28 mouse cellular contexts compared by ENCODE assay signal in the genomic region with DNA sequence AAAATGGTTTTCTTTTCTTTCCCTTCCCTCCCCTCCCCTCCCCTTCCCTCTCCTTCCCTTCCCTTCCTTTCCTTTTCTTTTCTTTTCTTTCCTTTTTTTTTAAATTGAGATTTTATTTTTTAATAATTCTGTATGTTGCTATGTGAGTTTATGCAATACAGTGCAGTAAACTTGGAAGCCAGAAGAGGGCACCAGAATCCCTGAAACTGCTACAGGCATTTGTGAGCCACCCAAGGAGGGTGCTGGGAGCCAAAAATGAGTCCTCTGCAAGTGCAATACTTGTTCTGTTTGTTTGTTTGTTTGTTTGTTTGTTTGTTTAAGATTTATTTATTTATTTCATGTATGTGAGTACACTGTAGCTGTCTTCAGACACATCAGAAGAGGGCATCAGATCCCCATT. TPM values are rescaled to one million over a fixed set of nuclear protein-coding genes. Genes with fewer than 3 reads are reported as not detected.
A peak's percentile ranks its signal among the peaks of the same experiment; 100 is the strongest.
DNase-seq lines count a peak whose midpoint lies in the region; ATAC-seq and TF ChIP-seq lines count a peak whose summit lies in the region.
"Had no signal": no experiment of that assay in that cellular context is flagged by ENCODE, and none has a peak within 500 bp of the region (broad histone marks: within the 10 kb centered on the region; RNA-seq: fewer than 3 reads in every experiment).

No protein-coding gene starts in this region.

- H3K4me2 ChIP-seq in lung, embryonic 14.5 days, result no peak overlapping the region
- H3K4me2 ChIP-seq: embryonic facial prominence, embryonic 12.5 days; forebrain, embryonic 12.5 days; heart, embryonic 15.5 days; hindbrain, embryonic 15.5 days; liver, embryonic 15.5 days; midbrain, embryonic 13.5 days; neural tube, embryonic 12.5 days had no signal

- ATAC-seq in lung, embryonic 14.5 days (ENCODE audit: insufficient read depth), result no peak
- ATAC-seq: midbrain, embryonic 13.5 days had no signal

- no peak for DNase-seq in heart, adult 2 months
- DNase-seq in heart, postnatal 25 days (ENCODE audit: low spot score), result no peak
- peak; percentile 10 for DNase-seq in lung, embryonic 14.5 days
- no peak for DNase-seq in lung, postnatal 10 days
- DNase-seq in induced T-regulatory cell, adult 2 months (ENCODE audit: low read depth), result peak; percentile 32
- DNase-seq in retina, embryonic 14.5 days (ENCODE audit: low spot score), result no peak
- DNase-seq in kidney, postnatal 14 days, result no peak
- DNase-seq: adrenal gland, postnatal 10 days; B cell, adult 2 months; cerebellum, adult 2 months; cerebellum, postnatal 25 days; gastrocnemius, postnatal 36 days; kidney, adult 18-20 months; retina, postnatal 1 day; thymus, postnatal 14 days had no signal

- H3K4me1 ChIP-seq in heart, adult 2 months (ENCODE audit: control insufficient read depth, insufficient read depth, low read length), result no peaks in the 10 kb centered on the region
- H3K4me1 ChIP-seq in lung, embryonic 14.5 days (ENCODE audit: insufficient read depth), result no peaks in the 10 kb centered on the region
- H3K4me1 ChIP-seq in ES-Bruce4 (ENCODE audit: control insufficient read depth, insufficient read depth, low read length), result no peaks in the 10 kb centered on the region
- H3K4me1 ChIP-seq: embryonic facial prominence, embryonic 12.5 days; heart, embryonic 15.5 days; liver, embryonic 15.5 days had no signal

- no peak for TF ChIP-seq POLR2A in heart, adult 2 months (IDR thresholded peaks at IDR 0.05; ENCODE audit: insufficient read depth, low read depth, low read length)
- no peak for TF ChIP-seq POLR2A in ES-Bruce4 (IDR thresholded peaks at IDR 0.05; ENCODE audit: insufficient read depth, low read length)

- peak; percentile 29 for TF ChIP-seq CTCF in heart, adult 2 months (IDR thresholded peaks at IDR 0.05)
- 0 out of 2 replicates have a peak, but pooled peaks have one; percentile 13 for TF ChIP-seq CTCF in lung, embryonic 14.5 days (IDR thresholded peaks at IDR 0.05; ENCODE audit: low read depth)
- TF ChIP-seq CTCF in ES-Bruce4 (IDR thresholded peaks at IDR 0.05; ENCODE audit: low read depth, low read length), result peak; percentile 17

- no peak overlapping the region for H3K27ac ChIP-seq in heart, adult 2 months
- no peak overlapping the region for H3K27ac ChIP-seq in lung, embryonic 14.5 days (ENCODE audit: low read depth)
- H3K27ac ChIP-seq in ES-Bruce4 (ENCODE audit: insufficient read depth, low read length), result no peak overlapping the region
- H3K27ac ChIP-seq: embryonic facial prominence, embryonic 12.5 days; forebrain, embryonic 12.5 days; heart, embryonic 15.5 days; hindbrain, embryonic 15.5 days; kidney, postnatal 0 days; liver, embryonic 15.5 days; midbrain, embryonic 13.5 days; neural tube, embryonic 12.5 days had no signal

- no peaks in the 10 kb centered on the region for H3K79me2 ChIP-seq in heart, adult 2 months (replicated peaks; ENCODE audit: control insufficient read depth, insufficient read depth, low read length)

- intact Hi-C loops in heart, adult 2 months (cut with DNase I), result no loop called here
- intact Hi-C loops in heart, postnatal 25 days (cut with DNase I), result no loop called here

- H3K4me3 ChIP-seq in heart, adult 2 months, result no peak overlapping the region
- H3K4me3 ChIP-seq in lung, embryonic 14.5 days (ENCODE audit: low read depth, low read length), result no peak overlapping the region
- H3K4me3 ChIP-seq in ES-Bruce4 (ENCODE audit: low read depth, low read length), result no peak overlapping the region
- H3K4me3 ChIP-seq: embryonic facial prominence, embryonic 12.5 days; forebrain, embryonic 12.5 days; heart, embryonic 15.5 days; hindbrain, embryonic 15.5 days; liver, embryonic 15.5 days; midbrain, embryonic 13.5 days; neural tube, embryonic 12.5 days had no signal

- H3K9me3 ChIP-seq in lung, embryonic 14.5 days (ENCODE audit: low read depth, low read length), result no peaks in the 10 kb centered on the region
- peaks cover 2% of the 10 kb centered on the region; the same call in 1 of the 2 replicates for H3K9me3 ChIP-seq in ES-Bruce4 (replicated peaks; ENCODE audit: control insufficient read depth, insufficient read depth, low read length, poor library complexity, severe bottlenecking)
- H3K9me3 ChIP-seq: embryonic facial prominence, embryonic 12.5 days; forebrain, embryonic 12.5 days; heart, embryonic 15.5 days; hindbrain, embryonic 15.5 days; liver, embryonic 15.5 days; neural tube, embryonic 12.5 days had no signal

- no peak overlapping the region for H3K9ac ChIP-seq in heart, adult 2 months (ENCODE audit: low read depth, low read length)
- no peak overlapping the region for H3K9ac ChIP-seq in lung, embryonic 14.5 days
- no peak overlapping the region for H3K9ac ChIP-seq in ES-Bruce4 (ENCODE audit: low read depth, poor library complexity, severe bottlenecking)
- H3K9ac ChIP-seq: embryonic facial prominence, embryonic 12.5 days; forebrain, embryonic 12.5 days; heart, embryonic 15.5 days; hindbrain, embryonic 15.5 days; liver, embryonic 15.5 days; midbrain, embryonic 13.5 days; neural tube, embryonic 12.5 days had no signal

- H3K36me3 ChIP-seq in heart, adult 2 months (ENCODE audit: control insufficient read depth, insufficient read depth, low read length), result no peaks in the 10 kb centered on the region
- H3K36me3 ChIP-seq in lung, embryonic 14.5 days (ENCODE audit: insufficient read depth), result no peaks in the 10 kb centered on the region
- no peaks in the 10 kb centered on the region for H3K36me3 ChIP-seq in ES-Bruce4 (ENCODE audit: control insufficient read depth, insufficient read depth, low read length, poor library complexity, severe bottlenecking)
- H3K36me3 ChIP-seq: embryonic facial prominence, embryonic 12.5 days; forebrain, embryonic 12.5 days; heart, embryonic 15.5 days; hindbrain, embryonic 15.5 days; liver, embryonic 15.5 days; midbrain, embryonic 13.5 days; neural tube, embryonic 12.5 days had no signal

- no peak for TF ChIP-seq EP300 in heart, adult 2 months (IDR thresholded peaks at IDR 0.05; ENCODE audit: insufficient read depth, low read depth, low read length)
- no peak for TF ChIP-seq EP300 in ES-Bruce4 (IDR thresholded peaks at IDR 0.05; ENCODE audit: insufficient read depth, low read depth, low read length)

- H3K27me3 ChIP-seq in heart, adult 2 months (ENCODE audit: control insufficient read depth, insufficient read depth, low read length), result no peaks in the 10 kb centered on the region
- H3K27me3 ChIP-seq in lung, embryonic 14.5 days (ENCODE audit: insufficient read depth, low read length), result no peaks in the 10 kb centered on the region; the same call in 1 of the 2 replicates
- no peaks in the 10 kb centered on the region for H3K27me3 ChIP-seq in ES-Bruce4 (ENCODE audit: control insufficient read depth, insufficient read depth, low read length, poor library complexity, severe bottlenecking)
- H3K27me3 ChIP-seq: embryonic facial prominence, embryonic 12.5 days; forebrain, embryonic 12.5 days; hindbrain, embryonic 15.5 days; midbrain, embryonic 13.5 days; neural tube, embryonic 12.5 days had no signal

RNA-seq across cellular contexts. Expression of gene Slc52a3, which starts 25.7 kb away (rescaled TPM):
- 1 to 10 TPM; 1.8 to 3.4 TPM for total RNA-seq in heart, adult 2 months (2021)
- 2.5 and 2.8 TPM in 2 replicates for polyA plus RNA-seq in heart, adult 2 months (2012; rRNA removed)
- 1 to 10 TPM; 1.8 to 1.9 TPM for total RNA-seq in heart, postnatal 25 days (2021)
- 0.72 and 1.5 TPM in 2 replicates for polyA plus RNA-seq in lung, embryonic 14.5 days (2014; fragmentation: Nextera tagmentation; extraction: Ambion mirVana)
- polyA plus RNA-seq in ES-Bruce4 (2011; ENCODE audit: insufficient read depth, insufficient read length, low read depth, missing spikeins), result 2.6 and 3.0 TPM in 2 replicates

RNA-seq across cellular contexts. Expression of gene Fam110a, which starts 42.0 kb away (rescaled TPM):
- 1 to 10 TPM; 4.3 to 4.7 TPM for total RNA-seq in heart, adult 2 months (2021)
- polyA plus RNA-seq in heart, adult 2 months (2012; rRNA removed), result 6.6 and 7.2 TPM in 2 replicates
- total RNA-seq in heart, postnatal 25 days (2021), result 1 to 10 TPM; 4.5 to 4.7 TPM
- 29.3 and 29.4 TPM in 2 replicates for polyA plus RNA-seq in lung, embryonic 14.5 days (2014; fragmentation: Nextera tagmentation; extraction: Ambion mirVana)
- 13.6 and 14.4 TPM in 2 replicates for polyA plus RNA-seq in ES-Bruce4 (2011; ENCODE audit: insufficient read depth, insufficient read length, low read depth, missing spikeins)

RNA-seq across cellular contexts. Expression of gene Scrt2, which starts 59.3 kb away (rescaled TPM):
- not detected for total RNA-seq in heart, adult 2 months (2021)
- not detected in 2 replicates for polyA plus RNA-seq in heart, adult 2 months (2012; rRNA removed)
- not detected for total RNA-seq in heart, postnatal 25 days (2021)
- not detected in 2 replicates for polyA plus RNA-seq in lung, embryonic 14.5 days (2014; fragmentation: Nextera tagmentation; extraction: Ambion mirVana)
- polyA plus RNA-seq in ES-Bruce4 (2011; ENCODE audit: insufficient read depth, insufficient read length, low read depth, missing spikeins), result 0.18 and 0.32 TPM in 2 replicates
- total RNA-seq: gastrocnemius, adult 18-20 months; gastrocnemius, postnatal 36 days; hematopoietic stem cell, adult 5-6 weeks; megakaryocyte, adult 5-6 weeks had no signal
- polyA plus RNA-seq: heart, embryonic 15.5 days; kidney, postnatal 0 days; liver, embryonic 15.5 days; spleen, adult 2 months had no signal

Comparison
In these comparisons a context has a peak if more than half of its experiments do, and no peak if none do; other contexts are left out.
1. DNase-seq: peak in lung, embryonic 14.5 days (single experiment) and induced T-regulatory cell, adult 2 months (single experiment); none in heart, adult 2 months (0 of 2), heart, postnatal 25 days (single experiment), lung, postnatal 10 days (single experiment), retina, embryonic 14.5 days (single experiment) and kidney, postnatal 14 days (single experiment).
2. Peak in every context shown above with its lines, with median percentiles within 50 percentile points of each other: CTCF ChIP-seq.